Mouse (Mus musculus) forebrain, embryonic 10.5 days (tissue): Measurements from ENCODE around the gene Pcdh15. TPM values are rescaled to one million over a fixed set of nuclear protein-coding genes. Genes with fewer than 3 reads are reported as not detected.

Experiments used
- DNase-seq: peaks from one replicate; pipeline ENCODE4 v3.0.0-alpha.2; 2017; ENCODE audit warnings: low spot score; ENCODE audit errors: extremely low spot score
- H3K27ac ChIP-seq: fragments of 300-500 bp; sonication (generic); 2 replicates; pipeline ENCODE4 v1.5.1; 2016; ENCODE audit warnings: mild to moderate bottlenecking
- H3K27me3 ChIP-seq: fragments of 300-500 bp; sonication (generic); 2 replicates; pipeline ENCODE4 v1.6.1; 2016; ENCODE audit warnings: mild to moderate bottlenecking; ENCODE audit not compliant: poor library complexity, severe bottlenecking
- H3K36me3 ChIP-seq: fragments of 300-500 bp; sonication (generic); replicated peaks from 2 replicates; pipeline ENCODE4 v1.6.1; 2016; ENCODE audit warnings: mild to moderate bottlenecking, moderate library complexity
- H3K4me1 ChIP-seq: fragments of 300-500 bp; sonication (generic); 2 replicates; pipeline ENCODE4 v1.6.1; 2016
- H3K4me3 ChIP-seq: fragments of 300-500 bp; sonication (generic); 2 replicates; pipeline ENCODE4 v1.5.1; 2016; ENCODE audit warnings: mild to moderate bottlenecking, moderate library complexity
- H3K9me3 ChIP-seq: fragments of 300-500 bp; sonication (generic); 2 replicates; pipeline ENCODE4 v1.6.1; 2016; ENCODE audit warnings: mild to moderate bottlenecking, moderate library complexity
- WGBS: fragments of 180-500 bp; shearing (Covaris S2); methylation state at CpG from one replicate; pipeline ENCODE4 v1.1.7; 2016; 5-methylcytosine and 5-hydroxymethylcytosine counted together
- polyA plus RNA-seq: library from polyadenylated mRNA; unstranded; fragments of >200 nt; fragmentation: Nextera tagmentation; extraction: Ambion mirVana; gene quantifications from 2 replicates; pipeline ENCODE4 v1.2.1, GENCODE M21; 2016

Pcdh15 gene
- polyA plus RNA-seq, 1 experiment from 2014 or later: 0.24 TPM

- Histone ChIP-seq H3K36me3 (no peaks in the 10 kb centered on the region), H3K4me1 (no peaks in the 10 kb centered on the region), H3K27me3 (no peaks in the 10 kb centered on the region), H3K27ac (no peak overlapping the region), H3K4me3 (no peak overlapping the region), H3K9me3 (no peaks in the 10 kb centered on the region)
- DNase-seq: no peak
- WGBS: 88% methylated on average over 3 of the region's 3 CpGs
Measured at GRCm38 (mm10) chr10:74129192-74129591, 1030.0 kb downstream of the Pcdh15 start.

GRCm38 (mm10) chr10:74129665-74130064 lies 1030.5 kb downstream of the Pcdh15 start:
- no peak overlapping the region for H3K27ac ChIP-seq
- H3K36me3 ChIP-seq: no peaks in the 10 kb centered on the region
- DNase-seq: no peak
- no peaks in the 10 kb centered on the region for H3K9me3 ChIP-seq
- H3K27me3 ChIP-seq: no peaks in the 10 kb centered on the region
- H3K4me1 ChIP-seq: no peaks in the 10 kb centered on the region
- H3K4me3 ChIP-seq: no peak overlapping the region

- no peaks in the 10 kb centered on the region for H3K9me3 ChIP-seq
- no peak overlapping the region for H3K4me3 ChIP-seq
- H3K4me1 ChIP-seq: no peaks in the 10 kb centered on the region
- 90% methylated on average over 3 of the region's 3 CpGs for WGBS
- no peaks in the 10 kb centered on the region for H3K27me3 ChIP-seq
- no peak overlapping the region for H3K27ac ChIP-seq
- no peak for DNase-seq
- no peaks in the 10 kb centered on the region for H3K36me3 ChIP-seq
Measured at GRCm38 (mm10) chr10:74130805-74131204, 1031.7 kb downstream of the Pcdh15 start.

- no peaks in the 10 kb centered on the region for H3K4me1 ChIP-seq
- no peaks in the 10 kb centered on the region for H3K27me3 ChIP-seq
- no peaks in the 10 kb centered on the region for H3K36me3 ChIP-seq
- H3K4me3 ChIP-seq: no peak overlapping the region
- H3K27ac ChIP-seq: no peak overlapping the region
- no peak for DNase-seq
- no peaks in the 10 kb centered on the region for H3K9me3 ChIP-seq
Measured at GRCm38 (mm10) chr10:74147966-74148365, 1048.8 kb downstream of the Pcdh15 start.

GRCm38 (mm10) chr10:74181921-74182320 lies 1082.8 kb downstream of the Pcdh15 start:
- no peaks in the 10 kb centered on the region for H3K36me3 ChIP-seq
- no peaks in the 10 kb centered on the region for H3K27me3 ChIP-seq
- H3K9me3 ChIP-seq: no peaks in the 10 kb centered on the region
- H3K27ac ChIP-seq: no peak overlapping the region
- no peaks in the 10 kb centered on the region for H3K4me1 ChIP-seq
- no peak for DNase-seq
- no peak overlapping the region for H3K4me3 ChIP-seq
- WGBS: 78% methylated on average over 3 of the region's 3 CpGs

GRCm38 (mm10) chr10:74203650-74204049 lies 1104.5 kb downstream of the Pcdh15 start:
- H3K36me3 ChIP-seq: no peaks in the 10 kb centered on the region
- no peaks in the 10 kb centered on the region for H3K27me3 ChIP-seq
- no peak overlapping the region for H3K4me3 ChIP-seq
- no peak overlapping the region for H3K27ac ChIP-seq
- DNase-seq: no peak
- no peaks in the 10 kb centered on the region for H3K9me3 ChIP-seq
- no peaks in the 10 kb centered on the region for H3K4me1 ChIP-seq

- no peak overlapping the region for H3K4me3 ChIP-seq
- no peaks in the 10 kb centered on the region for H3K36me3 ChIP-seq
- H3K27ac ChIP-seq: no peak overlapping the region
- 51% methylated on average over 1 of the region's 1 CpGs for WGBS
- no peaks in the 10 kb centered on the region for H3K27me3 ChIP-seq
- no peak for DNase-seq
- no peaks in the 10 kb centered on the region for H3K9me3 ChIP-seq
- H3K4me1 ChIP-seq: no peaks in the 10 kb centered on the region
Measured at GRCm38 (mm10) chr10:74217268-74217667, 1118.1 kb downstream of the Pcdh15 start.

- H3K4me3 ChIP-seq: no peak overlapping the region
- no peaks in the 10 kb centered on the region for H3K4me1 ChIP-seq
- no peaks in the 10 kb centered on the region for H3K9me3 ChIP-seq
- no peaks in the 10 kb centered on the region for H3K27me3 ChIP-seq
- DNase-seq: no peak
- WGBS: 89% methylated on average over 2 of the region's 2 CpGs
- no peaks in the 10 kb centered on the region for H3K36me3 ChIP-seq
- H3K27ac ChIP-seq: no peak overlapping the region
Measured at GRCm38 (mm10) chr10:74220439-74220838, 1121.3 kb downstream of the Pcdh15 start.

GRCm38 (mm10) chr10:74257716-74258446 lies 1158.7 kb downstream of the Pcdh15 start:
- Histone ChIP-seq H3K36me3 (no peaks in the 10 kb centered on the region), H3K9me3 (no peaks in the 10 kb centered on the region), H3K4me1 (no peaks in the 10 kb centered on the region), H3K4me3 (no peak overlapping the region), H3K27me3 (no peaks in the 10 kb centered on the region), H3K27ac (no peak overlapping the region)
- WGBS: 92% methylated on average over 15 of the region's 15 CpGs
- no peak for DNase-seq

- Histone ChIP-seq H3K27me3 (no peaks in the 10 kb centered on the region), H3K27ac (no peak overlapping the region), H3K4me3 (no peak overlapping the region), H3K4me1 (no peaks in the 10 kb centered on the region), H3K36me3 (no peaks in the 10 kb centered on the region), H3K9me3 (no peaks in the 10 kb centered on the region)
- DNase-seq: no peak
Measured at GRCm38 (mm10) chr10:74258639-74259038, 1159.5 kb downstream of the Pcdh15 start.

GRCm38 (mm10) chr10:74269637-74270269 lies 1170.6 kb downstream of the Pcdh15 start:
- 80% methylated on average over 6 of the region's 6 CpGs for WGBS
- DNase-seq: no peak
- Histone ChIP-seq H3K27me3 (no peaks in the 10 kb centered on the region), H3K4me3 (no peak overlapping the region), H3K36me3 (no peaks in the 10 kb centered on the region), H3K4me1 (no peaks in the 10 kb centered on the region), H3K9me3 (no peaks in the 10 kb centered on the region), H3K27ac (no peak overlapping the region)

- WGBS: 87% methylated on average over 5 of the region's 5 CpGs
- H3K4me3 ChIP-seq: no peak overlapping the region
- no peak overlapping the region for H3K27ac ChIP-seq
- no peak for DNase-seq
- H3K4me1 ChIP-seq: no peaks in the 10 kb centered on the region
- no peaks in the 10 kb centered on the region for H3K27me3 ChIP-seq
- no peaks in the 10 kb centered on the region for H3K9me3 ChIP-seq
- H3K36me3 ChIP-seq: no peaks in the 10 kb centered on the region
Measured at GRCm38 (mm10) chr10:74270894-74271293, 1171.8 kb downstream of the Pcdh15 start.

GRCm38 (mm10) chr10:74304120-74304519 lies 1205.0 kb downstream of the Pcdh15 start:
- WGBS: 86% methylated on average over 2 of the region's 2 CpGs
- Histone ChIP-seq H3K4me1 (no peaks in the 10 kb centered on the region), H3K9me3 (no peaks in the 10 kb centered on the region), H3K4me3 (no peak overlapping the region), H3K27ac (no peak overlapping the region), H3K36me3 (no peaks in the 10 kb centered on the region), H3K27me3 (no peaks in the 10 kb centered on the region)
- DNase-seq: no peak
